Mouse (Mus musculus): Measurements from ENCODE around the gene Gm49325.

The Gm49325 gene

DNA sequence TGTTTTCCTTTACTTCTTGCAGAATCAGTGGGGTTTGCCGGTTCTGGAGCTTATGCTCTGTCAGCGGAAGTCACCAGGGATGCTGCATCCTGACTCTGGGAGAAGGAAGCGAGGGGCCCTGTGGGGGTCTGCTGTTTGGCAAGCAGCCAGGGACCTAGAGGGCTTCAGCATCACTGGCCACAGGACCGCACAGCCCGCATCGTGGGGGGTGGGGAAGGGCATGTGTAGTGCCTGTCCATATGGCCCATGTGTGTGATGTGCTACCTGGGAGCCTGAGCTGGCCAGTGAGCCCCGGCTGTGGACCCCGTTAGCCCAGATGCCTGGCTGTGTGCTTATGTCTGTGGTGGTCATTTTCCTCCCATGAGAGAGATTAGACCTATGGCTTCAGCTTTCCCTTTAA lies 16.2 kb upstream of the Gm49325 start:
- no peak for DNase-seq

DNA sequence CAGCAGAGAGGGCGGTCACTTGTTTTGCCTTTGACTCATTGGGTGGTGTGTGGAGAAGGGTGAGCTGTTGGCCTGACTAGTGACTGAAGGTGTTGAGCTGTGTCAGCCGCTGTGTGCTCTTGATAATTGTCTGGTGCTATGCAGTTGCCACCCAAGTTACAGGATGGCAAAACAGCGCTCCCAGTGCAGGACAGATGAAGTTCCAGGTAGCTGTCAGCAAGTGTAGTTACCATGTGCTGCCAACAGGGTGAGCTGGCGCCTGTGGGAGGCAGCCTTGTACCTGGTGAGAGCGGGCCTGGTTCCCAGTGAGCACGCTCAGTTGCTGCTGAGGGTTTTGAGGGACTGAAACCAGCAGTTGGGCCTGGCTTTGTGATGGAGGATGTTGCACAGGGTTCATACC lies 15.2 kb upstream of the Gm49325 start:
- peak; percentile 70 for DNase-seq

DNA sequence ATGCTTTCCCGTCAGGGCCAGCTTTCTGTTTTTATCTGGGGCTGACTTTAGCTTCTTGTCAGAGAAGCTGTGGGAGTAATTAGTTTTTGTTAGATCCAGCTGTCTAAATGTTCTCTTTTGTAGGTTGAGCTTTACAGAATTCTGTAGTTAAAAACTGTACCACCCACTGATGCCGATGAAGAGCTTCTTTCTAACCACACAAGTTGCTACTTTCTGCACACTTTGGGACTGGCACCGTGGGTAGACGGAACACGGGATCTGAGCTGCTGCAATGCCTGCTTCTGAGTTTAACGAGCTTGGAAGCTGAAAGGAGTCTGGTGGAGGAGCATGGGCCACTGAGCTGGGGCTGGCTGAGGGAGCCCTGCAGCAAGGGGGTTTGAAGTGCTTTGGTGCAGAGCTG lies 14.5 kb upstream of the Gm49325 start:
- no peak for DNase-seq

DNA sequence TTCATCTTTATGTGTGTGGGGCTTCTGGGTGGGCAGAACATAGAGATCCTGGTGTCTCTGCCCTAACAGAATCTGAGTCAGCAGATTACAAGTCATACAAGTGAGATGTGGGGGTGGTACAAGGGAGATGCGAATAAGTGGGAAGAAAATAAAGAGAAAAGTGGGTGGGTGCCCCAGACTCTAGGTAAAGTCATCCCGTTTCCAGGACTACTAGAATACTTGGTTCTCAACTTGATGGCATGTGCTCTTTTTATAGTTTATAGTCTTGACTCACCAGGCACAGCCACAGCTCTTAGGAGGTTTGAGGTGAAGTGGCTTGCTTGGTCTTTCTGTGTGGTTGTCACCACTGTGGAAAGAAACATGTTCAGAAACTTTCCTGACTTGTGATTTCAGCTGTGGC lies 9.9 kb upstream of the Gm49325 start:
- DNase-seq, result no peak

DNA sequence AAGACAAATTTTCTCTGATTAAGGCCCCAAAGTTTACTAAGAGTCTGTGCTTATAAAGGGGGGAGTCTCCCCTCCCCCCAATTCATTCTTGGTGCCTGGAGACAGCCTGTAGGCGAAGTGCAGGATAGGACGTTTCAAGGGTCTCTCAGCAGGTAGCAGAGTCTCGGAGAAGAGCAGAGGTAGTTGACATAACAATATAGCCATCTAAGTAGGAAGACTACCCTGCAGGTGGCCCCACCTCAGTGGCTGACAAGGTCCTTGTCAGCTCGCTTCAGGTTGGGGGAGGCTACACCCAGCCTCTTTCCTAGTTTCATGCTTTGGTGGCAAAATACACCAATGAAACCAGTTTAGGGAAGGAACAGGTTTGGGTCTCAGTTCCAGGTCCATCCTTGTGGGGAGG lies 3.0 kb upstream of the Gm49325 start:
- no peak for DNase-seq

DNA sequence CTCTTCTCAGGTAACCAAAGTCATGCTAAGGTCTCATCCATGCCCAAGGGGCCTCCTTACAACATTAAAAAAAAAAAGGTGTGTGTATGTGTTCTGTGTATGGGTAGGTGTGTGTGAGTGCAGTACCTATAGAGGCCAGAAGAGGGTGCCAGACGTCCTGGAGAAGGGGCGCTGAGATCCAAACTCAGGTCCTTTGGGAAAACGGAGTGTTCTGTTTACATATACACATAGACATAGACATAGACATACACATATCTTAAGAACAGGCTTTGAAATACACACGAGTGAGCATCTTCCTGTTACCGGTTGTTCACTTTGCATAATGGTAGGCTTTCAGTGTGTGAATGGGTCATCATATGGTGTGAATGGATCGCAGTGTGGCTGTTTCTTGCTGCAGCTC lies 1.9 kb upstream of the Gm49325 start:
- no peak for DNase-seq

DNA sequence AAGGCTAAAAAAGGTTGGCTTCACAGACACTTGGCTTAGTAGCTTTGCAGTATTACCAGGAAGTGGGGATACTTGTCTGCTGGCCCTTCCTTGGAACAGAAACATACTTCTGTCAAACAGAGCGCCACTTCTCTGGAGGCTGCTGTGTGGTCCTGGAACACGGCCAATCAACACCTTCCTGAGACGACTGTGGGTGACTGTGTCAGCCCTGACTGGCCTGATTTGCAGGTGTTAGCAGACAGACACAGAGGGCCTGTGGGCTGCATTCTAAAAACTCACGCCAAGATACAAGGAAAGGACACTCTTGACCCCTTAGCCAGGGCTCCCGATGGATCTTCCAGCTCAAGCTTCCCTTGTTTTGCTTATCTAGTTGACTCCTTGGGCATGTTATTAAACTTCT lies 1.0 kb upstream of the Gm49325 start:
- DNase-seq, result no peak

DNA sequence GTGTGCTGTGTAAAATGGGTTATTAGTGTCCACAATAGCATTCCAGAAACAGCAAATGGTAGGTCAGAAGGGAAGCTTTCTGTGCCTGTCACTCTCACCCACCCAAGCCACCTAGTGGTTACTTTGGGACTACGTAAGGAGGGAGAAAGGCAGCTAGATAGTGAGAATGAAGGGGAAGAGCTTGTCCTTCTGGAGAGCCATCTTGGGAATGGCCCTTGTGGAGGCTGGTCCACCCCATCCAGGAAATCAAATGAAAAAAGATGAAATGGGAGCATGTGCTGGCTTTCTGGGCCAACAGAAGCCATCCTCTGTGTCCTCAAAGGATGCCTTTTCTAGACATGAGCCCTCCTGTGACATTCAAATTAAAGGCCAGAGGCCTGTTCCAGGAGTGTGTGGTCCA lies 629 bp upstream of the Gm49325 start:
- peak; percentile 63 for DNase-seq

DNA sequence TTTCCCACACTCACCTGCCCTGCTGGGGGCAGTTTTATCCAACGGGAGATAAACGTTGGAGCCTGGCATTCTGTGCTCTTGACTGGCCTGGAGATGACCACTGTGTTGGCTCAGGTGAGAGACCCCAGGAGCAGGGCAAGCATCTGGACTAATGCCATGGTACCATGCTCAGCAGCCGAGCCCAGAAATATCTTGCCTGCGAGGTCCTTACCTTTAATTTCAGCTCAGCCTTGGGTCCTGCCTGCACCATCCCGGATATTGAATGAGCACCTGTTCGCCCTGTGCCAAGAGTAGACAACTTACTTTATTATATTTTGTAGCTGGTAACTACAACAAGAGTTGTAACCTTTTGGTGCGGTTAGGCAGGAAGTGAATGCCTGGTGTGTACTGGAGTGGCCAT lies 858 bp downstream of the Gm49325 start:
- DNase-seq, result no peak

DNA sequence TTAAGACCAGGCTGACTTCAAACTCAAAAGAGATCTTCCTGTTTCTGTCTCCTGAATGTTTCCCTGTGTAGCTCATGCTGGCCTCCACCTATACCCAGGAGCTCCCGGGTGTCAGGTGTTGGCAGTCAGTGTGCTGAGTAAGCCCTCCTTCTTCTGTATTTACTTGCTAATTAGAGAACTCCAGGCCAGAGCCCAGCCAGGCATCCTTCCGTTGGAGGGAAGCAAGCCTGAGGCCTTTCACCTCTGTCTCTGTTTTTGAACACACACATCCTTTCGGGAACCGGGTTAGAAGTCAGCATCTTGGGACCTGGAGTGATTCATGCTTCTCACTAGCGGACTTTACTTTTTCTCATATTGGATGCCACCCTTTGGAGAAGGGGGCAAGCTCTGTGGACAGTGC lies 1.4 kb downstream of the Gm49325 start:
- no peak for DNase-seq

DNA sequence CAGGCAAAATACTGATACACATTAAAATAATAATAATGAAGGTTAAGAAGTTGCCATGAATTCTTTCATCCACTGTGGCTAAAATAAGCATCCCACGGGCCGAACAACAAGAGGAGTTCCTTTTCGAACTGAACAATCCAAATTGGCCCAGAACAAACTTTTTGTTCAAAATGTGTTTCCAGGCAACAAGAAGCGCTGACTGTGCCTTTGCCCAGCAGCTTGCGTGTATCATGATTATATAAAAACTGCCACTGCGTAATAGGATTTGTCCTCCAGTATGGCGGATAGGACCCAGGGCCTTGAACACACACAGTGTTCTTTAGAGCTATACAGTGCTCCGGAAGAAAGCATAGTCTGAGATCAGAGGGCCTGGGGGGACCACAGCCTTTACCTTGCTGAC lies 2.6 kb downstream of the Gm49325 start:
- no peak for DNase-seq

DNA sequence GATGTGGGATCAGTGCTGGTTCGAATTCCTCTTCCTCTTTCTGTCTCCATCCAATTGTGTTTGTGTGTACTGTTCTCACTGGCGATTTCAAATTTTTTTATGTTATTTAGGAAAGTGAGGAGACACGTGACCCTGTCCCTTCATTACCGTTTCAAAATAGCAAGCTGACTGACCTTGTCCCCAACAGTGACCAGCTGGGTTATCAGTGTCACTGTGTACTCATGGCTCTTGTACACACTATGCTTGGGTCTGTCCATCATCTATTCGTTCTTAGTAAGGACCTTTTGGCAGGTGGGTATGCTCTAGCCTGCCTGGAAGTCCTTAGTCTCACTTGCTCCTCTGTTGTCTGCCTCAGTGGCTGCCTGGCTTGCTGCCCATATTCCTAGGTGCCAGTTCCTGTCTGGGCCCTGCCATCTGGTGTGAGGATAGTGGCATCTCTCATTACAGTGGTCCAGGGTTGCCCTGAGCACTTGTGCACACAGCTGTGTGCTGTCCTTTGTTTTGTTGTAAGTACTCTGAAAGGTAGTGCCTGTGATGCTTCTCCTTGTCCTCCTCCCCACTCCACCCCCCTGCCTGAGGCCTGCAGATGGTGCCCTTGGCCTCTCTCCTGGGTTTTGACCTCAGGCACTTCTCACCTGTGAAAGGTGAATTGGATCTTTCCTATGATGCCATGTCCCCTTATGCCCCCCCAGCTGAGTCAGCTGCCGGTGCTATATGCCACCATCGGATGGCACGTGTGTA lies 4.4 kb downstream of the Gm49325 start:
- DNase-seq, result no peak

DNA sequence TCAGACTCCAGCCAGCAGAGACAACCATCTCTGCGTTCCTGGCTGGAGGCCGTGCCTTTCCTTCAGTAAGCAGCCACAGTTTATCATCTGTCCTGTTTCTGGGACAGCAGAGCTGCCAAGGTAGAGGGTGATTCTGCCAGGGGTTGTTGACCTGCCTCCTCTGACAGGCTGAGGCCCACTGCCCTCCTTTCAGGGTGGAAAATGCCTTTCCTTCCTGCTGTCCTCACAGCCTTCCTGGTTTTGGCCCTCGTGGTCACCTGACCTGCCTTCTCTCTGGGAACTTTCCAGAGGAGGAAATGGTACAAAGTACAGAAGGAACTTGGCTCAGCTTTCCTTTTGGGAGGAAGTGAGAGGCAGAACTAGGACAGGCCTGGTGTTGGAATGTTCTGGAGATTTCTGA lies 7.4 kb downstream of the Gm49325 start:
- no peak for DNase-seq

DNA sequence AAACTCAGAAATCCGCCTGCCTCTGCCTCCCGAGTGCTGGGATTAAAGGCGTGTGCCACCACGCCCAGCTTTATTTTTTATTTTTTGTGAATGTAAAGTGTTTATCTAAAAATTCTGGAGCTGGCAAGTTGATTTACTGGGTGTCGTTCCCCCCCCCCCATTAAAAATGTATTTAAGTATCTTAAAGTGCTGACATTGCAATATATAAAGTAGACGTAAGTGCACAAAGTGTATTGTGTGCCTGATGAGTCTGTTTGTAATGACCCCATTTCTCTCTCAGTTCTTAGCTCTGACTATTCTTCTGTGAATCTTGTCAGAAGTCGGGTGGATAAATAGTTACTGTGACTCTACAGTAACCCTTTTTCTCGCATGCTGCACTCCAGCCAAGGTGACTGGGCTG lies 9.7 kb downstream of the Gm49325 start:
- no peak for DNase-seq

DNA sequence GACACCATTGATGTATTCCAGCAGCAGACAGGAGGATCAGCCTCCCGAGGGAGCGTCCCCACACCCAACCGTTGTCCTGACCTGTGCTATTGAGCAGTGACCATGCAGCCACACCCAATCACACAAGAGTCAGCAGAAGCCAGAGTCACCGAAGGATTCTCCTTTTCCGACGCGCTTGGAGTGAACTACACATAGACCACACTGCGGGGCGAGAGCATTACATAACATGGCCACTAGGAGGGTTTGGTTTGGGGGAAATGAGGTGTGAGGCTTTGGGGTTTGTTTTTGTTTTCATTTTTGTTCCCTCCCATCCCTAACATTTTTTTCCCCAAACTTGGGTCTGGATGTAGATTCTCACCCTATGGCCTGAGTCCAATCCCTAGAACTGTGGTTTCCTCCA lies 10.2 kb downstream of the Gm49325 start:
- no peak for DNase-seq

DNA sequence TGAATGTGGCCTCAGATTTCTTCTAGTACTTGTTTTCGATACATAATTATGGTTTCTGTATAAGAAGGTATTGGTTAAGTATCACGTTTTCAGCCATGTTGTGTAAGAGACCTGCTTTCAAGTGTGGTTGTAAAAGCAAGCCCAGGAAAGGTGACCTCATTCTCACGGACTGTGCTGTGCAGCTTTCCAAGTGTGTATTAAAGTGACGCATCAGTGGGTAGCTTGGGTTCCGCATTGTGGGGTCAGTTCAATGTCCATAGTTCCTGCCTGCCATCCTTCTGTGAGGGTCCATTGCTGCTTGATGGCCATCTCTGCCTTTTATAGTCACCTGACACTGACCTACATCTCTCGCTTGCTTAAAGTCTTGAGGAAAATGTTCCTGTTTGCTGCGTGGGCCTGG lies 10.9 kb downstream of the Gm49325 start:
- no peak for DNase-seq

DNA sequence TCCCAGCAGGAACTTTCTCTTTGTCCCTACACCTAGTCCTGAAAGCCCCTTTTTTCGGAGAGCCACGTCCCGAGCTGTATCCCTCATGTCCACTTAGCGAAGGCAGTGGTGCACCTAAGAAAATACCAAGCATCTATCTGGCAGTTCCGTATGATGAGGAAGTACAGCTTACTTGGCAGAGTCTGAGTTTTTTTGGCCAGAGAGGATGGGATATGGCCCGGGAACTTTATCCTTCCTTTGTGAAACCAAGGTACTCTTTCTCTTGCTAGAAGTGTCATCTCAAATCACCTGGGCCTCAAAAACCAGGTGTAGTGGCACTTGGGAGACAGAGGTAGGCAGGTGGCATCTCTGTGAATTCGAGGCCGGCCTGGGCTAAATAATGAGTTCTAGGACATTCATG lies 15.5 kb downstream of the Gm49325 start:
- no peak for DNase-seq

DNA sequence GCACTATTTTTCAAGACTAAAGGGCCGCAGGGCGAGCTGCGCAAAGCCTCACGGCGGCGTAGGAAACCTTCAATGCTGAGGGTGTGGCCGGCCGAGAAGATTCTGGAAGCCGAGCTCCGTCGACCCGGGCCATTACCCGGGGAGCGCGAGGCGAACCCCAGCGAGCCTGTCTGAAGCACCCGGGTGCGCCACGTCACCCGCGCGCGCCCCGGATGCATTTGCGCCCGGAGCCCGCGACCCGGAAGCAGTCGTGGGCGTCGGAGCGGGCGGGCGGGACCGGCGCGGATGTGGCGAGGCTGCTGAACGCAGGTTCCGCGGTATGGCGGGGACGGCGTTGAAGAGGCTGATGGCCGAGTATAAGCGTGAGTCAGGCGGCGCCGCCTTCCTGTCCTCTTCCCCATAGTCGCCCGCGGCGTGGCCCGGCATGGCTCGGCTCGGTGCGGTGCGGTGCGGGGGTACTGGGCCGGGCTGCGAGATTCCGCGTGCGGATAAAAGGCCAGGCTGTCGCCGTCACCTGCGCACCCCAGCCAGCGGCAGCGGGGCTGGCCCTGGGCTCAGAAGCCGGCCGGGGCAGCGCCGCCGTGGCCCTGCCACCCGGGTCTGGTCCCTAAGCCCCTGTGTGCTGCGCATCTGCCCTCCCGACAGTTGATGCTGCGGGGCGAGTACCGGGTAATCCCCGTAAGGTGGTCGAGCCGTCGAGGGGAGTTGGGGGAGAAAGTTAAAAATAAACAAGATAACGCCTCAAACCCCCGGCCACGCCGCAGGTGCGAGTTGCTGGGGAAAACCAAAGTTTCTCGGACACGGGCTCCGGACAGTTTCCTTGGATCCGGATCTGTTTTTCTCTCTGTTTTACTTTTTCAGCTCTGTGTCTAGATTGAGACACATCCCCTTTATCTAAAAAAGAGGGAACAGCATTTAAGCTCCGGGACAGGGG lies 16.3 kb downstream of the Gm49325 start, which contains the start of gene Ube2g2:
Ube2g2 (plus strand) TSS at position 221 of the 934 bp plus-strand sequence.
- peak; percentile 95 for DNase-seq

DNA sequence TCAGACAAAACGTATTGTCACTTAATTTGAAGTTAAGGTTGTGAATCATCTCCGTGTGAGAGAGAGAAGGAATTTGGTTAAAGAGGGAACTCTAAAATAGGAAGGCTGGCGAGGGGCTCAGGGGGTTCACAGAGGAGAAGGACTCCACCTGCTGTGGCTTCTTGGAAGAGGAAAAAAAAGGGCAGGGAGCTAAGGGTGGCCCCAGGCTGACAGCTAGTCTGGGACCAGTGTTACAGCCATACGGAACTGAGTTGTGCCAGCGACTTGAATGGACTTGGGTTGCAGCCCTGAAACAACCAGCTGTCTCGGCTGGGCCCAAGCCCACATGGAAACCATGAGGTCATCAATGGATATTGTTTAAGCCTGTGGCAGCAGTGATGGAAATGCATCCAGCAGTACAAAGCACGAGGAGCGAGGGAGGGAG lies 17.1 kb downstream of the Gm49325 start:
- peak; percentile 41 for DNase-seq

DNA sequence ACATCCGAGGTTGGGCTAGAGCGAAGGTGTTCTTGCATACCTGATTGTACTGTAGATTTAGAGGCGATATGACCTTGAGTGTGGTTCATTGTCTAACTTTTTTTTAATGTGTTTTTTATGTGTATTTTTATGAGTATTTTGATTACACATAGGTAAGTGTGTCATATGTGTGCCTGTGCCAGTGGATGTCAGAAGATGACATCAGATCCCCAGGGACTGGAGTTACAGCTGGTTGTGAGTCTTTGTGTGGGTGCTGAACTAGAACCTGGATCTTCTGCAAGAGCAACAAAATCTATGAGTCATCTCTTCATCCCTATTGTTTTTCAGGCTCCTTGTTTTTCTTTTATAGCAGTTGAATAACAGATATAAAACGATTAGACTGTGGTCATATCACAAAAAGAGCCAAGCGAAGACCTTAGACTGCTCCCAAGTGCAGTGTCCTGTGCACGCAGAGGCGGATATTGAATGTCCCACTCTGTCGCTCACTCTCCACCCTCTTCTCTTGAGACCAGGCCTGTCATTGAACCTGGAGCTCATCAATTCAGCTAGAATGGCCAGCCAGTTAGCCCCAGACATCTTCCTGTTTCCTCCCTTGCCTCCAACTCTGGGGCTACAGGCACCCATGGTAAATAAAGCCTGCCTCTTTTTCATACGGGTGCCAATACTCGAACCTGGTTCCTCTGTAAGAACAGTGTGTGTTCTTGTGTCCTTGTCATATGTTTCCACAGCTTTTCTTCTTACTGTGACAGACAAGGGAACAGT lies 17.8 kb downstream of the Gm49325 start:
- DNase-seq, result no peak

DNA sequence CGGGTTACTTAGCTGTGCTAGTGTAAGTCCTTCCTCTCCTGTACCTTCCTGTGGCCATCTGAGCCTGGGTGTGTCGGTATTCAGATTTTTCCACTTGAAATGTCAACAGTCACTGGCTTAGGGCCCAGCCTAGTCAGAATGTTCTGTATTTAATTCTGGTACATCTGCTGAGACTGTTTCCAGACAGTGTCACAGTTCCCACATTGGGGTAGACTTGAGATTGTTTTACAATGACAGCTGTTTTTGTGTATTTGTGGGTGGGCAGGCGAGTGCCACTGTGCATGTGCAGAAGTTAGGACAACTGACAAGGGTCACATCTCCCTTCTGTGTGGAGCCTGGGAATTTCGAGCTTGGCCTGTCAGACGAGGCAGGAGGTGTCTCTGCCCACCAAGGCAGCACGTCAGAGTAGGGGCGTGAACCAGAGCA lies 18.6 kb downstream of the Gm49325 start:
- no peak for DNase-seq

DNA sequence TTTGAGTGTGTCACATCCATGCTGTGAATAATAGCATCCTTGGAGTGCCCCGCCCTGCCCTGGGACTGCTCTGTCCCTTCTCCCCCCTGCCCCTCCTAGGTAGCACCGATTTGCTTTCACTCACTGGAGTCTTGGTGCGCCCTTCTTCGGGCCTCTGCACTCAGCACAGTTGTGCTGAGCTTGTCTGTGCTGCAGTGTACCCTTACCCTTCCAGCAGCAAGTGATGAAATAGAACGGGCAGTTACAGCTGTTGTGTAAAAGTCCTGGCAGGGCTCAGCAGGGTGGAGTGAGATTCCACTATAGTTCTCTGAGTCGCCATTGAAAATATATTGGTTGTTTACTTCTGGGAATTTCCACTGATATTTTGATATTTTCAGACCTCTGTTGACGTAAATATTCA lies 20.0 kb downstream of the Gm49325 start:
- no peak for DNase-seq

DNA sequence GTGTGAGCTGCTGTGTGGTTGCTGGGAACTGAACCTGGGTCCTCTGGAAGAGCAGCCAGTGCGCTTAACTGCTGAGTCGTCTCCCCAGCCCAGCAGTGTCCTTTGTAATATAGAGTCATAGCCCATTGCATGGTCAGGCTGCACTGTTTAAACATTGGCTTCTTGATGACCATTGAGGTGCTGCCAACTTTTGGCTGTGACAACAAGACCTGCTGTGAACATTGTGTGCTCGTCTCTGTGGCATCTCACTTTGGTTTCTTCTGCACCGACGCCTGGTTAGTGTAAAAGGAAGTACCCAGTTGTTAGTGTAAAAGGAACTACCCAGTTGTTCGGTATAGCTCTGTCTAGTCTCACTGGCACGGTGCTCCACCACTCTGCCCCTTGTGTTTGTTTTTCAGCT lies 20.6 kb downstream of the Gm49325 start:
- DNase-seq, result no peak

Data from embryo, embryonic 11 days (tissue).